ENCODE assay signal across 8 mouse cellular contexts in genomic region chr17:12749421-12750367, GRCm38 (mm10). TPM values are rescaled to one million over a fixed set of nuclear protein-coding genes. Genes with fewer than 3 reads are reported as not detected.
A peak's percentile ranks its signal among the peaks of the same experiment; 100 is the strongest.
DNase-seq lines count a peak whose midpoint lies in the region; ATAC-seq and TF ChIP-seq lines count a peak whose summit lies in the region.

No protein-coding gene starts in this region.

- DNase-seq in heart, postnatal 36 days: no peak
- peak; percentile 82 for DNase-seq in brain, embryonic 14.5 days (ENCODE audit: low read depth)
- no peak for DNase-seq in right cerebral cortex, postnatal 36 days (ENCODE audit: low spot score in 2 of 2)
- DNase-seq in adrenal gland, postnatal 4 days (ENCODE audit: low spot score in 2 of 2): no peak

- no peak for TF ChIP-seq CTCF in brain, embryonic 14.5 days (IDR thresholded peaks at IDR 0.05; ENCODE audit: borderline replicate concordance, extremely low read depth, insufficient read depth, insufficient read length)

- H3K36me3 ChIP-seq in heart, embryonic 14.5 days (ENCODE audit: control insufficient read depth, insufficient read depth, low read length): peaks cover 80% of the 10 kb centered on the region
- no peaks in the 10 kb centered on the region for H3K36me3 ChIP-seq in forebrain, embryonic 16.5 days (ENCODE audit: control insufficient read depth, insufficient read depth)
- H3K36me3 ChIP-seq in limb, embryonic 13.5 days: peaks cover 36% of the 10 kb centered on the region

- H3K9me3 ChIP-seq in heart, embryonic 14.5 days (ENCODE audit: control insufficient read depth, low read length): no peaks in the 10 kb centered on the region
- no peaks in the 10 kb centered on the region for H3K9me3 ChIP-seq in forebrain, embryonic 16.5 days (ENCODE audit: control insufficient read depth, low read length)
- peaks cover 4% of the 10 kb centered on the region; the same call in 1 of the 2 replicates for H3K9me3 ChIP-seq in limb, embryonic 13.5 days

- H3K4me1 ChIP-seq in heart, embryonic 14.5 days (ENCODE audit: control insufficient read depth in 2 of 2, insufficient read depth in 2 of 2, low read length in 2 of 2): peaks cover 47 to 93% of the 10 kb centered on the region in 2 experiments
- peaks cover 19% of the 10 kb centered on the region for H3K4me1 ChIP-seq in forebrain, embryonic 16.5 days (replicated peaks; ENCODE audit: control insufficient read depth, insufficient read depth, low read length)
- H3K4me1 ChIP-seq in limb, embryonic 13.5 days: peaks cover 85% of the 10 kb centered on the region

- H3K4me2 ChIP-seq in heart, embryonic 14.5 days (ENCODE audit: low read length): peak overlapping the region; percentile 41
- H3K4me2 ChIP-seq in forebrain, embryonic 16.5 days (ENCODE audit: low read length): no peak overlapping the region
- H3K4me2 ChIP-seq in limb, embryonic 13.5 days (replicated peaks): peak overlapping the region; percentile 48

- no peaks in the 10 kb centered on the region for H3K27me3 ChIP-seq in heart, embryonic 14.5 days (ENCODE audit: control insufficient read depth, insufficient read depth, low read length)
- no peaks in the 10 kb centered on the region for H3K27me3 ChIP-seq in forebrain, embryonic 16.5 days (replicated peaks; ENCODE audit: control insufficient read depth, insufficient read depth, low read length)
- no peaks in the 10 kb centered on the region for H3K27me3 ChIP-seq in limb, embryonic 13.5 days

- 0 out of 4 replicates have a peak overlapping the region, but pooled peaks of 1 of the 2 experiments have one; percentile 15 for H3K4me3 ChIP-seq in heart, embryonic 14.5 days (ENCODE audit: control insufficient read depth in 1 of 2, insufficient read depth in 1 of 2, low read depth in 1 of 2, low read length in 2 of 2)
- no peak overlapping the region for H3K4me3 ChIP-seq in forebrain, embryonic 16.5 days (replicated peaks; ENCODE audit: low read length)
- H3K4me3 ChIP-seq in limb, embryonic 13.5 days: no peak overlapping the region

- intact Hi-C loops in heart, postnatal 36 days (cut with DNase I): no loop called here

- H3K27ac ChIP-seq in heart, embryonic 14.5 days (replicated peaks in 1 of 2; ENCODE audit: control insufficient read depth in 1 of 2, insufficient read depth in 1 of 2, low read depth in 2 of 2, low read length in 2 of 2): peak overlapping the region; percentile 82 to 89
- H3K27ac ChIP-seq in forebrain, embryonic 16.5 days (ENCODE audit: low read length): peak overlapping the region; percentile 68
- peak overlapping the region; percentile 59; the same call in 1 of the 2 replicates for H3K27ac ChIP-seq in limb, embryonic 13.5 days

- ATAC-seq in heart, embryonic 14.5 days (ENCODE audit: insufficient number of reproducible peaks, insufficient read depth, low FRiP score, low read depth): no peak
- peak; percentile 93 for ATAC-seq in forebrain, embryonic 16.5 days
- ATAC-seq in limb, embryonic 13.5 days (ENCODE audit: low FRiP score, low read depth): peak; percentile 22; the same call in 1 of the 2 replicates
- ATAC-seq in CD4-positive, CD25-positive, alpha-beta regulatory T cell, adult 4 months: no peak

- H3K9ac ChIP-seq in heart, embryonic 14.5 days (ENCODE audit: low read length): peak overlapping the region; percentile 66
- H3K9ac ChIP-seq in forebrain, embryonic 16.5 days (replicated peaks; ENCODE audit: low read depth, low read length): no peak overlapping the region
- 0 out of 2 replicates have a peak overlapping the region, but pooled peaks have one; percentile 4 for H3K9ac ChIP-seq in limb, embryonic 13.5 days

- TF ChIP-seq POLR2A in brain, embryonic 14.5 days (IDR thresholded peaks at IDR 0.05; ENCODE audit: borderline replicate concordance, extremely low read depth, insufficient read depth, insufficient read length, poor library complexity, severe bottlenecking): no peak

- 16% methylated on average over 8 of the region's 8 CpGs for WGBS in heart, embryonic 14.5 days
- WGBS in forebrain, embryonic 16.5 days: 38% methylated on average over 8 of the region's 8 CpGs
- WGBS in limb, embryonic 13.5 days: 23% methylated on average over 7 of the region's 8 CpGs

RNA-seq across cellular contexts. Expression of gene Igf2r, which starts 19.8 kb away (rescaled TPM):
- polyA plus RNA-seq in heart, embryonic 14.5 days (2014; fragmentation: Nextera tagmentation; extraction: Ambion mirVana): 196 and 201 TPM in 2 replicates
- 100 to 1,000 TPM; 109 to 113 TPM for total RNA-seq in heart, postnatal 36 days (2021)
- 16.4 and 24.5 TPM in 2 replicates for polyA plus RNA-seq in brain, embryonic 14.5 days (2012; rRNA removed)
- 11.9 TPM in 2 replicates for polyA plus RNA-seq in forebrain, embryonic 16.5 days (2015; fragmentation: Nextera tagmentation; extraction: Ambion mirVana)
- 48.7 and 51.5 TPM in 2 replicates for polyA plus RNA-seq in limb, embryonic 13.5 days (2015; fragmentation: Nextera tagmentation; extraction: Ambion mirVana)
- polyA plus RNA-seq in CD4-positive, CD25-positive, alpha-beta regulatory T cell, adult 4 months (2017; shearing (Covaris generic)): 10 to 100 TPM; 45.2 to 46.1 TPM
- 10 to 100 TPM; 76.4 to 82.0 TPM for total RNA-seq in adrenal gland, postnatal 4 days (2021)

Comparison
In these comparisons a context has a peak if more than half of its experiments do, and no peak if none do; other contexts are left out.
1. ATAC-seq: peak in forebrain, embryonic 16.5 days (single experiment) and limb, embryonic 13.5 days (single experiment); none in heart, embryonic 14.5 days (single experiment) and CD4-positive, CD25-positive, alpha-beta regulatory T cell, adult 4 months (single experiment).
2. Peak in every context shown above with its lines, with median percentiles within 50 percentile points of each other: H3K27ac ChIP-seq.